Mouse (Mus musculus) lung, embryonic 14.5 days (tissue): ENCODE measurements around the gene Pgpep1. TPM values are rescaled to one million over a fixed set of nuclear protein-coding genes. Genes with fewer than 3 reads are reported as not detected.

Source experiments
- ATAC-seq: fragments of 200-750 bp; cut with Nextera tagmentation; 2 replicates; pipeline ENCODE4 v1.8.0; 2017; ENCODE audit warnings: mild to moderate bottlenecking, moderate TSS enrichment, moderate library complexity; ENCODE audit not compliant: insufficient read depth
- DNase-seq: peaks from one replicate; pipeline ENCODE4 v3.0.0-alpha.2; 2015
- H3K27ac ChIP-seq: fragments of 300-500 bp; sonication (generic); 2 replicates; pipeline ENCODE4 v1.5.1; 2014; ENCODE audit warnings: low read depth, mild to moderate bottlenecking, moderate library complexity
- H3K27me3 ChIP-seq: fragments of 300-500 bp; sonication (generic); 2 replicates; pipeline ENCODE4 v1.6.1; 2014; ENCODE audit warnings: low read length, control low read depth; ENCODE audit not compliant: insufficient read depth
- H3K36me3 ChIP-seq: fragments of 300-500 bp; sonication (generic); 2 replicates; pipeline ENCODE4 v1.6.1; 2014; ENCODE audit warnings: control low read depth; ENCODE audit not compliant: insufficient read depth
- H3K4me1 ChIP-seq: fragments of 300-500 bp; sonication (generic); 2 replicates; pipeline ENCODE4 v1.6.1; 2014; ENCODE audit warnings: antibody characterized with exemption, control low read depth; ENCODE audit not compliant: insufficient read depth
- H3K4me2 ChIP-seq: fragments of 300-500 bp; sonication (generic); 2 replicates; pipeline ENCODE4 v1.6.1; 2014; ENCODE audit warnings: mild to moderate bottlenecking
- H3K4me3 ChIP-seq: fragments of 300-500 bp; sonication (generic); 2 replicates; pipeline ENCODE4 v1.5.1; 2014; ENCODE audit warnings: low read depth, low read length
- H3K9ac ChIP-seq: fragments of 300-500 bp; sonication (generic); 2 replicates; pipeline ENCODE4 v1.6.1; 2014
- H3K9me3 ChIP-seq: fragments of 300-500 bp; sonication (generic); 2 replicates; pipeline ENCODE4 v1.6.1; 2016; ENCODE audit warnings: low read depth, low read length, control low read depth
- CTCF ChIP-seq: IDR thresholded peaks from 2 replicates; pipeline ENCODE4 v1.5.1; 2016; ENCODE audit warnings: antibody characterized with exemption, low read depth
- WGBS: fragments of 180-500 bp; shearing (Covaris S2); extraction: QIAGEN DNeasy Blood & Tissue Kit; methylation state at CpG from one replicate; pipeline ENCODE4 v1.1.7; 2014; 5-methylcytosine and 5-hydroxymethylcytosine counted together
- polyA plus RNA-seq: library from polyadenylated mRNA; unstranded; fragments of >200 nt; fragmentation: Nextera tagmentation; extraction: Ambion mirVana; gene quantifications from 2 replicates; pipeline ENCODE4 v1.2.1, GENCODE M21; 2014

The Pgpep1 gene
- polyA plus RNA-seq, 1 experiment from 2014 or later: 48.2 TPM

GRCm38 (mm10) chr8:70701048-70701981 is 41.1 kb upstream of the Pgpep1 start:
- Histone ChIP-seq H3K9ac (peak overlapping the region; percentile 99), H3K27ac (peak overlapping the region; percentile 99), H3K36me3 (peaks cover 20% of the 10 kb centered on the region), H3K4me3 (peak overlapping the region; percentile 97), H3K9me3 (no peaks in the 10 kb centered on the region), H3K27me3 (no peaks in the 10 kb centered on the region), H3K4me1 (peaks cover 14% of the 10 kb centered on the region), H3K4me2 (peak overlapping the region; percentile 73)
- DNase-seq: no peak
- 48% methylated on average over 10 of the region's 10 CpGs for WGBS
- TF ChIP-seq CTCF: no peak
- ATAC-seq: no peak

GRCm38 (mm10) chr8:70700555-70700922 is 40.4 kb upstream of the Pgpep1 start:
- Histone ChIP-seq H3K4me2 (peak overlapping the region; percentile 73), H3K9me3 (no peaks in the 10 kb centered on the region), H3K36me3 (peaks cover 20% of the 10 kb centered on the region), H3K27me3 (no peaks in the 10 kb centered on the region), H3K4me1 (peaks cover 21% of the 10 kb centered on the region), H3K9ac (peak overlapping the region; percentile 99), H3K4me3 (peak overlapping the region; percentile 97), H3K27ac (peak overlapping the region; percentile 99)
- under 1% methylated on average over 20 of the region's 20 CpGs for WGBS
- no peak; the same call in 1 of the 2 replicates for ATAC-seq
- DNase-seq: peak; percentile 96
- peak; percentile 83 for TF ChIP-seq CTCF

GRCm38 (mm10) chr8:70699834-70700554 is 39.8 kb upstream of the Pgpep1 start:
- peak overlapping the region; percentile 99 for H3K27ac ChIP-seq
- H3K36me3 ChIP-seq: peaks cover 20% of the 10 kb centered on the region
- H3K4me1 ChIP-seq: peaks cover 23% of the 10 kb centered on the region
- under 1% methylated on average over 58 of the region's 59 CpGs for WGBS
- peak overlapping the region; percentile 73 for H3K4me2 ChIP-seq
- DNase-seq (peak; percentile 88), ATAC-seq (no peak)
- TF ChIP-seq CTCF: no peak
- peak overlapping the region; percentile 97 for H3K4me3 ChIP-seq
- no peaks in the 10 kb centered on the region for H3K9me3 ChIP-seq
- H3K9ac ChIP-seq: peak overlapping the region; percentile 99
- no peaks in the 10 kb centered on the region for H3K27me3 ChIP-seq

GRCm38 (mm10) chr8:70699116-70699833 is 39.1 kb upstream of the Pgpep1 start:
- Histone ChIP-seq H3K9me3 (no peaks in the 10 kb centered on the region), H3K27ac (peak overlapping the region; percentile 99), H3K4me1 (peaks cover 23% of the 10 kb centered on the region), H3K36me3 (peaks cover 18% of the 10 kb centered on the region), H3K27me3 (no peaks in the 10 kb centered on the region), H3K9ac (peak overlapping the region; percentile 99), H3K4me2 (peak overlapping the region; percentile 73), H3K4me3 (peak overlapping the region; percentile 97)
- no peak for DNase-seq
- 0 out of 2 replicates have a peak, but pooled peaks have one; percentile 16 for TF ChIP-seq CTCF
- under 1% methylated on average over 85 of the region's 89 CpGs for WGBS
- ATAC-seq: peak; percentile 6

- ATAC-seq (peak; percentile 84), DNase-seq (peak; percentile 100)
- Histone ChIP-seq H3K9ac (peak within 1 kb of the TSS; percentile 99), H3K4me2 (peak within 1 kb of the TSS; percentile 73), H3K27me3 (no peaks in the 10 kb centered on the region), H3K9me3 (no peaks in the 10 kb centered on the region), H3K4me3 (peak within 1 kb of the TSS; percentile 97), H3K4me1 (peaks cover 23% of the 10 kb centered on the region), H3K27ac (peak within 1 kb of the TSS; percentile 99), H3K36me3 (peaks cover 16% of the 10 kb centered on the region; the same call in 1 of the 2 replicates)
- TF ChIP-seq CTCF: peak; percentile 28; the same call in 1 of the 2 replicates
- WGBS: under 1% methylated on average over 69 of the region's 69 CpGs
Measured at GRCm38 (mm10) chr8:70698310-70699109, 38.3 kb upstream of the Pgpep1 start, which contains the start of gene Jund. TSS of gene Jund (plus strand) at chr8:70698949.
